Mouse (Mus musculus): ENCODE data around the gene Rbks. TPM values are rescaled to one million over a fixed set of nuclear protein-coding genes. Genes with fewer than 3 reads are reported as not detected.

The Rbks gene
- polyA plus RNA-seq (2015; fragmentation: Nextera tagmentation; extraction: Ambion mirVana) = 23.4 and 24.1 TPM in 2 replicates

- peaks cover 3% of the 10 kb centered on the region; the same call in 1 of the 2 replicates for H3K36me3 ChIP-seq (replicated peaks; ENCODE audit: insufficient read depth, low read length)
- 6% methylated on average over 18 of the region's 18 CpGs for WGBS (ENCODE audit: insufficient replicate concordance)
- no peak for DNase-seq
- peak within 1 kb of the TSS; percentile 84 for H3K9ac ChIP-seq (replicated peaks)
- H3K9me3 ChIP-seq (ENCODE audit: low read length) = no peaks in the 10 kb centered on the region
- no peaks in the 10 kb centered on the region for H3K27me3 ChIP-seq (ENCODE audit: insufficient read depth, low read length)
- peak within 1 kb of the TSS; percentile 90 for H3K4me3 ChIP-seq (ENCODE audit: low read depth, low read length)
- H3K4me2 ChIP-seq (ENCODE audit: low read depth, low read length) = peak within 1 kb of the TSS; percentile 85
- H3K27ac ChIP-seq (ENCODE audit: low read depth) = peak within 1 kb of the TSS; percentile 99
- TF ChIP-seq EP300 (IDR thresholded peaks at IDR 0.05; ENCODE audit: low read depth) = no peak
- peak; percentile 5; the same call in 1 of the 2 replicates for TF ChIP-seq CTCF (IDR thresholded peaks at IDR 0.05; ENCODE audit: low read depth)
- peaks cover 6% of the 10 kb centered on the region for H3K4me1 ChIP-seq (ENCODE audit: insufficient read depth)
- no peak for ATAC-seq
Measured at GRCm38 (mm10) chr5:31696971-31697643, at the start of gene Rbks. TSS of gene Rbks (minus strand) at chr5:31697627.

- 71% methylated on average over 4 of the region's 4 CpGs for WGBS (ENCODE audit: insufficient replicate concordance)
- ATAC-seq (no peak), DNase-seq (no peak)
- Histone ChIP-seq H3K9ac (replicated peaks) (no peak overlapping the region), H3K9me3 (ENCODE audit: low read length) (no peaks in the 10 kb centered on the region), H3K4me3 (ENCODE audit: low read depth, low read length) (no peak overlapping the region), H3K4me2 (ENCODE audit: low read depth, low read length) (no peak overlapping the region), H3K27ac (ENCODE audit: low read depth) (no peak overlapping the region), H3K27me3 (ENCODE audit: insufficient read depth, low read length) (no peaks in the 10 kb centered on the region), H3K36me3 (replicated peaks; ENCODE audit: insufficient read depth, low read length) (no peaks in the 10 kb centered on the region), H3K4me1 (ENCODE audit: insufficient read depth) (no peaks in the 10 kb centered on the region)
- TF ChIP-seq EP300 (IDR thresholded peaks at IDR 0.05; ENCODE audit: low read depth) (no peak), CTCF (IDR thresholded peaks at IDR 0.05; ENCODE audit: low read depth) (no peak)
Measured at GRCm38 (mm10) chr5:31742521-31743031, 45.1 kb upstream of the Rbks start.

- DNase-seq (no peak), ATAC-seq (no peak)
- Histone ChIP-seq H3K27me3 (ENCODE audit: insufficient read depth, low read length) (no peaks in the 10 kb centered on the region), H3K4me1 (ENCODE audit: insufficient read depth) (no peaks in the 10 kb centered on the region), H3K9me3 (ENCODE audit: low read length) (no peaks in the 10 kb centered on the region), H3K36me3 (replicated peaks; ENCODE audit: insufficient read depth, low read length) (no peaks in the 10 kb centered on the region), H3K4me3 (ENCODE audit: low read depth, low read length) (no peak overlapping the region), H3K4me2 (ENCODE audit: low read depth, low read length) (no peak overlapping the region), H3K9ac (replicated peaks) (no peak overlapping the region), H3K27ac (ENCODE audit: low read depth) (no peak overlapping the region)
- WGBS (ENCODE audit: insufficient replicate concordance) = 84% methylated on average over 1 of the region's 1 CpGs
- TF ChIP-seq EP300 (IDR thresholded peaks at IDR 0.05; ENCODE audit: low read depth) = no peak
- no peak for TF ChIP-seq CTCF (IDR thresholded peaks at IDR 0.05; ENCODE audit: low read depth)
Measured at GRCm38 (mm10) chr5:31741931-31742330, 44.5 kb upstream of the Rbks start.

GRCm38 (mm10) chr5:31732644-31733338, 35.4 kb upstream of the Rbks start:
- Histone ChIP-seq H3K9ac (replicated peaks) (no peak overlapping the region), H3K27ac (ENCODE audit: low read depth) (no peak overlapping the region), H3K36me3 (replicated peaks; ENCODE audit: insufficient read depth, low read length) (no peaks in the 10 kb centered on the region), H3K27me3 (ENCODE audit: insufficient read depth, low read length) (no peaks in the 10 kb centered on the region), H3K4me3 (ENCODE audit: low read depth, low read length) (no peak overlapping the region), H3K9me3 (ENCODE audit: low read length) (no peaks in the 10 kb centered on the region), H3K4me1 (ENCODE audit: insufficient read depth) (no peaks in the 10 kb centered on the region), H3K4me2 (ENCODE audit: low read depth, low read length) (no peak overlapping the region)
- WGBS (ENCODE audit: insufficient replicate concordance) = 27% methylated on average over 3 of the region's 3 CpGs
- DNase-seq (no peak), ATAC-seq (no peak)
- no peak for TF ChIP-seq EP300 (IDR thresholded peaks at IDR 0.05; ENCODE audit: low read depth)

- TF ChIP-seq EP300 (IDR thresholded peaks at IDR 0.05; ENCODE audit: low read depth) (peak; percentile 87), CTCF (IDR thresholded peaks at IDR 0.05; ENCODE audit: low read depth) (no peak)
- Histone ChIP-seq H3K9ac (replicated peaks) (no peak overlapping the region), H3K27ac (ENCODE audit: low read depth) (no peak overlapping the region; the same call in 1 of the 2 replicates), H3K36me3 (replicated peaks; ENCODE audit: insufficient read depth, low read length) (no peaks in the 10 kb centered on the region), H3K4me3 (ENCODE audit: low read depth, low read length) (no peak overlapping the region), H3K27me3 (ENCODE audit: insufficient read depth, low read length) (no peaks in the 10 kb centered on the region), H3K9me3 (ENCODE audit: low read length) (no peaks in the 10 kb centered on the region), H3K4me1 (ENCODE audit: insufficient read depth) (peaks cover 4% of the 10 kb centered on the region; the same call in 1 of the 2 replicates), H3K4me2 (ENCODE audit: low read depth, low read length) (no peak overlapping the region)
- DNase-seq (no peak), ATAC-seq (0 out of 2 replicates have a peak, but pooled peaks have one; percentile 38)
- 35% methylated on average over 5 of the region's 5 CpGs for WGBS (ENCODE audit: insufficient replicate concordance)
Measured at GRCm38 (mm10) chr5:31727456-31727855, 30.0 kb upstream of the Rbks start.

GRCm38 (mm10) chr5:31725885-31726284, 28.5 kb upstream of the Rbks start:
- 74% methylated on average over 2 of the region's 2 CpGs for WGBS (ENCODE audit: insufficient replicate concordance)
- Histone ChIP-seq H3K9me3 (ENCODE audit: low read length) (no peaks in the 10 kb centered on the region), H3K9ac (replicated peaks) (no peak overlapping the region), H3K4me2 (ENCODE audit: low read depth, low read length) (no peak overlapping the region), H3K27me3 (ENCODE audit: insufficient read depth, low read length) (no peaks in the 10 kb centered on the region), H3K27ac (ENCODE audit: low read depth) (no peak overlapping the region), H3K4me1 (ENCODE audit: insufficient read depth) (peaks cover 4% of the 10 kb centered on the region; the same call in 1 of the 2 replicates), H3K4me3 (ENCODE audit: low read depth, low read length) (no peak overlapping the region), H3K36me3 (replicated peaks; ENCODE audit: insufficient read depth, low read length) (no peaks in the 10 kb centered on the region)
- no peak for TF ChIP-seq CTCF (IDR thresholded peaks at IDR 0.05; ENCODE audit: low read depth)
- no peak for TF ChIP-seq EP300 (IDR thresholded peaks at IDR 0.05; ENCODE audit: low read depth)
- DNase-seq = no peak
- ATAC-seq = no peak

Measured in liver, postnatal 0 days (tissue).